Mouse (Mus musculus): ENCODE results near the gene Stat4.

Stat4 gene

DNA sequence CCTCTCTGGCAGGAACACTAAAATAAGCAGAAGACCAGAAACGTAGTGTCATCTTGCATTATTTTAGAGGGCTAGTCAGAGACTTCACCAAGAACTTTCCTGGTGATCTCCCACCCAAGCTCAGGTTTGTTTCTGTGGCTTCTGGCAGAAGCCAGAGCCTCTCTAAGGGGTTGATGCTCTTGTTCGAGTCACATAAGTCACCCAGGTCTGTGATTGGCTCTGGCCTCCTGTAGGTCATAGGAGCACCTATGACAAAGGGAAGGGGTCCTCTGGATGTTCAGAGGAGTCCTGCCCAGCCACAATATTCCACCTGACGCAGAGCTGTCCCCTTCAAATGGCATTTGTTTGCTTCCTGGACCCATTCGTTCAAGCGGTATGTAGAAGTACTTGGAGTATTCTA is at the start of gene Stat4:
Gene Stat4, plus strand, starts transcription at position 301 of the 400 bp plus-strand sequence.
- DNase-seq, result no peak

DNA sequence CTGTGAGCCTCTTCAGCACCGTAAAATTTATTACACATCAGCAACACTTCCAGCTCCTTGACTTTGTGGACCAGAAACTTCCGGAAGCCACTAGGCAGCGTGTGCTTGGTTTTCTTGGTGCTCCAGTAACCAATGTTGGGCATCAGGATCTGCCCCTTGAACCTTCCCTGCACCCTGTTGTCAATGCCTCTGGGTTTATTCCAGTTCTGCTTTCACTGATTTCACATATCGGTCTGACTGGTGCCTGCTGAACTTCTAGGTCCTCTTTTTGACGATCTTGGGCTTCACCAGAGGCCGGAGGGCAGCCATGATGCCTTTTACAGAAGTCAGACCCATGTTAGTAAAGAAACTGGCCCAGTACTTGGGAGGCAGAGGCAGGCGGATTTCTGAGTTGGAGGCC is 48.6 kb upstream of the Stat4 start:
- no peak for DNase-seq

DNA sequence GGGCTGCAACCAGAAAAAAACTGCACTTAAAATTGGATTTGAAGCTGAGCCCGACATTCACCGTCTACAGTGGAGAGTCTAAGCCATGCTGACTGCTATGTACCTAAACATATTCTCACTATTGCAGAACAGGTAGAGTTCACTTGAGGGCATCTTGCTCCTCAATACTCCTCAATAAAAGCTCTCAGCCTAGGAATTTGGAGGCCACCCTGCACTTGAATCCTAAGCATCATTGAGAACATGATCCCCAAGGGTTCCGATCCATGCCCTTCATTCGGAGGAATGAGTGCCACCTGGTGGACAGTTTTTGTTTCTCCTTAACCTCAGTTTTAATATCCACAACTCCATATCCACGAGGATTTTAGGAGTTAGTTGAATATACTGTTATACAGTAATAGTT is 42.2 kb upstream of the Stat4 start:
- peak; percentile 75 for DNase-seq

DNA sequence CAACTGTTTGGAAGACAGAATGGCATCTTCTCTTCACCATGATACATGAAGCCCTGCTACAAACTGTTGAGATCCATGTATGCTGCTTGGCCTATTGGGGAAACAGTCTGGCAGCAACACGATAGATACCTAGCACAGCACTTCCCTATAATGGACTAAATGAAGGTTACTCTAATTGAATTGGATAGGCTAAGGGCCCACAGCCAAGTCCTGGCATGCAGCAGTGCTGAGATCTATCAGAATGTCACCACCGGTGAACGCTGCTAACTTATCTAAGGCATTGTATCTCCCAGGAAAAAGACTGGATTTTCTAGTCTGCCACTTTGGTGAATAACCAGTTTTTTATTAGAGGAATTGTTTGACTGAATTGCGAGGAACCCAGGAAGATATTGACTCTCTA is 39.8 kb upstream of the Stat4 start:
- DNase-seq, result no peak

DNA sequence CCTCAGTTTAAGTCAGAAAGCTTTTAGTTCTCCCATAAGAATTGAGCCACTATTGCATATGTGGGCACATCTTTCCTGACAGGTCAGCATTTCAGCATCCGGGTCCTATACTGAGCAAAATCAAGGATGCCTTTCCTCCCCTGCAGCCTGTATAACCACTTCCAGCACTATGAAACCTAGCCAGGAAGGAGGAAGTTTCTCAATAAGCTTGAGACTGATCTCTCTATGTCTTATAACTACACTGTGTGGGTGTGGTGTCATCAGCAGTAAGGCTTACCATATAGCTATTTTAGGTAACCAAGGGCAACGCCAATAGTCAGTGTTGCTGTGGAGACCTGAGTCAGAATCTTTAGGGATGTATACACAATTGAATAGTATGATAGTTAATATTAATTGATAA is 22.3 kb upstream of the Stat4 start:
- no peak for DNase-seq

DNA sequence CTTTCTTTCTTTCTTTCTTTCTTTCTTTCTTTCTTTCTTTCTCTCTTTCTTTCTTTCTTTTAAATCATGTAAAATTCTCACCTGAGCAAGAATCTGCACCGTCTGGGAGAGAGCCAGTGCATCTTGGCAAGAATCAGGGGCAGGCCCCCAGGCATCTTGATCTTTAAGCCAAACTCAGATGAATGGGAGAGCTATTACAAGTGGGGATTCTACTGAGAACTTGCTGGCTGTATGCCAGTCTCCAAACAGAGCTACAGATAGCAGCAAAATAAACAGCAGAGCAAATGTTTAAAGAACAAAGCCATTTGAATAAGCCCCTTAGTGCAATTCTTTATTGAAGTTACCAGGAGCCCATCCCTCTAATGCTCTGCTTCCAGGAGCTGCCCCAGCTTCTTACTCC is 18.0 kb upstream of the Stat4 start:
- DNase-seq, result peak; percentile 43

DNA sequence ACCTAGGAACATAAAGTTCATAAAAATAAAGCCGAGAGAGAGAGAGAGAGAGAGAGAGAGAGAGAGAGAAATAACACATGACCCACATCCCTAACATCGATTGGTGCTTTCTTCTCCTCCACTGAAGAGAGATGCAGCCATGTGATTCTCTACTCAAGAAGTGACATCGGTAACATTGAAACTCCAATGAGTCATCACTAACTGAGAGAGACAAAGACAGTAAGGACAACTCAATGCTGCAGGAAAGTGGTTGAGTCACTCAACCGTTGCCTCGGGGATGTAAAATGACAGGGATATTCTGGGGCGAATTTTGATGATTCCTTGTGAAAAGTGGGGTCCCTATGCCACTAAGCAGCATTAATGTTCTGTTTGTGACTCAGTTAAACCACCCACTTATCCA is 16.8 kb upstream of the Stat4 start:
- no peak for DNase-seq

DNA sequence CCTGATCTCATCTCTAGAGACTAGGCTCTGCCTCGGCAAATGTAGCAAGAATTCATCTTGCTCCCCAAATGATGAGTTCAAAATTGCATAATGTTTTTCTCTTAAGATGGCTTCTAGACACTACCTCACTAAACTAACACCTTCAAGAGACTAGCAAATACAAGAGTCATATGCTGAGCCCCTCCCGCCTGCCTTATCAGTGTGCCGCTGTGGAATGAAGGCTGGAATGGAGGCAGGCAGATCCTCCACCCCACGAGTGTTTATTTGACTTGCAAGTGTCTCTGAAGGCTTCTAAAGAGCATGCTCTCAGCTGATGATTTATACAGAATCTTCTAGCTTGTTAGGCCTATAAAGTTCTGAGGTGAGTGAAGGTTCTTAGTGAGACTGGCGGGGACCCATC is 11.4 kb upstream of the Stat4 start:
- DNase-seq, result peak; percentile 25

DNA sequence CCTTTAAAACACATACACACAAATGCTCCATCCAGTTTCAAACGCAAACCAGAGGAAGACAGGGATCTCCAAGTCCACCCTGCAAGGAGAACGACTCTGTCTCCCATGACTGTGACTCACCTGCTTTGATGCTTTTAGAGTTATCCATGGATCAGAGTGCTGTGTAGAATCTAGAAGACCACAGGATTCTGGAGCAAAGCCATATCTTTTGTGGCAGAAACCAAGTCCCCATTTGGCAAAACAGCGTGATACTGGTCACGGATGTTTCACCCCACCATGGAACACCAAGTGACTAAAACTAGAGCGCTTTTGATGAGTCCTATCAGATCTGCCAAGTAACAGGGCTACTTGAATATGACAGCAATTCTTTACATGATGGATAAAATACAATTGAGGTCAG is 7.9 kb upstream of the Stat4 start:
- no peak for DNase-seq

DNA sequence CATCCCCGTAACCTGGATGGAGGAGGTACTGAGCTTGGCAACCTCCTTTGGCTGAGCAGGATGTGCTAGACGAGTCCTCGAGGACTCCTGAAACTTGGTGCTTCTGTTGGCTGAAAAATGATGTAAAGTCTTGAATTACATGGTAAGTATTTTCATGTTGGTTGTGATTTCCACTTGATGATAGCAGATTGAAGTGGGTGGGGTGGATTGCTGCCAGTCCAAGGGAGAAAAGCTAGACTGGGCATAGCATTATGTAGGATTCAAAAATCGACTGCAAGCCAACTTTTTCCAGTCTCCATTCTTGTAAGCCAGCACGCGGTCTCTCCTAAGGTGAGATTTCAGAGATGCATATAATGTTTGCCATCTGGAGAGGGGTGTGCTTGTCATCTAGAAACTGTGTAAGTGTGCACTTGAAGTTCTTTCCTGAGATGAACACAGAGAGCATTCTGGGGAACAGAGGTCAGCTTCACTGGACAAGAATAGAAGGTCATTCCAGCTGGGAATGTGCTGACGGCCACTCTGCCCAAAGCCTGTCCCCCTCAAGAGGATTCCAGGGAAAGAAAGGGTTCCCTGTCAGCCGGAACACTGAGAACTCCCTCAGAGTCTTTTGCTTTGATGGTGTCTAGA is 5.1 kb downstream of the Stat4 start:
- peak; percentile 10 for DNase-seq

DNA sequence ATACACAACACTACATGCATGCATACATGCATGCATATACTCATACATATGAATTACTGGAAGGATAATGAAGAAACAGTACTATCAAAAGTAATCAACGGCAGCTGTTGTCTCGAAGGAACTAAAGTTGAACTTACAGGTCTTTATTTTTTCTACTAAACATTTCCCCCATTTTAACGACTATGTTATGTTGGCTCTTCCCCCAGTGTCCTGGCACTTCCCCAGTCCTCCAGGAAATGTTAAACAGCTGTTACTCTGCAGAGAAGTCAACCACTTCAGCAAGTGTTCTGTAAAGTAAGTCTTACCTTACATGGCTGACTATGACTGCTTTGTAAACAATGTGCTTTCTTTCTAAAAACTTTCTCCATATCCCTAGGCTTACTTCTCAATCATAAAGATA is 9.1 kb downstream of the Stat4 start:
- no peak for DNase-seq

DNA sequence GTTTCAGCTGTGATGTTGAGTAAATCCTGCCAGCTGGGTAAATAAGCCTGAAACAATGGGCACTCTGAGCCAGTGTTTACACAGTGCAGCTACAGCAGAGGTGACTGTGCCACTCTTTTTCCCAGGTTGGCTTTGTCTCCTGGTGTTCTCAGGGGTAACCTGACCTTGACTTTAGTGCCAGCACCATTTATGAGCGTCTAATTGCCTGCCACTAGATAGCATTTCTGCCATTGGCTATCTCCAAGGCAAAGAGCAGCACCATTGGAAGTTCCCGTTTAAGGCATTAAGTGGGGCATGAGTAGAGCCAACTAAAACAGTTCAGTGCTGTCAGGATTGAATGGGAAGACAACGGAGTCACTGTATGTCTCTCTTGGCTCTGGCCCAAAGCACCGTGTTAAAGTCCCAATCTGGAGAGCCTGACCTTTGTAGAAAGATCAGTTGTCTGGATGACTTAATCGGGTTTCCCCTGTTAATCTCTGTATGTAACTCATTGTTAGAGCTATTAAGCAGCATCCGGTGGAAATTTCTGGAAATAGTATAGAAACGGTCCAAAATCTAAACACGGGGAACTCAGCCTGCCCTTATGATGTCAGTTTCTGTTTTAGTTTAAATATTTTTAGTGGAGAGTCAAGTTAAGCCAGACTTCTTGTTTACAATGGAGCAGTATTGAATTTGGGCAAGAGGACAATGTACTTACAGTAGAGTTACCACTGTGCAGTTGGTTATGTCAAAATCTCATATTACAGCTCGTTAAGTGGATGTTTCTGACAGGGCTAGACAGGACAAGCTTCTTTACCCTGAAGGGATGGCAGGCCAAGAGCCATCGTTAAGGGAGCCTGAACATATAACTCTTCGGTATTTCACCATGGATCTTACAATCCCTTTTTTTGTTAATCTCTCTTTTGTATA is 10.1 kb downstream of the Stat4 start:
- peak; percentile 20 for DNase-seq

DNA sequence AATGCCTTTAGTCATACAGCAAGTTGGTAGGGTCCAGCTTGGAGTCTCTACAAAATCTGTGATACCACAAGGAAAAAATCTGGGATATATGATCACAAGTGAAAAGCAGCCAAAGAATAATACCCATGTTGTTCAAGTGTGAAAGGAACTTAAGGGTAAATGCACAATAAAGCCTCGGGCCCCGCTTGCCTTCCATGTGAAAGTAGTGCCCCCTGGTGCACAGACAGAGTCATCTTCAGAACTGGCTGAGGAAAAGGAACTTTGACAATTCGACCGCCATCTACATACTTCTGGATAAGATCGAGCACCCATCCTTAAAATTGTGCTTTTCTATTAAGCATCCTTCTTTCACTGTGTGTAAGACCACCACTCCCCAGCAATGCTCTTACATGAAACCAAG is 11.6 kb downstream of the Stat4 start:
- peak; percentile 73 for DNase-seq

DNA sequence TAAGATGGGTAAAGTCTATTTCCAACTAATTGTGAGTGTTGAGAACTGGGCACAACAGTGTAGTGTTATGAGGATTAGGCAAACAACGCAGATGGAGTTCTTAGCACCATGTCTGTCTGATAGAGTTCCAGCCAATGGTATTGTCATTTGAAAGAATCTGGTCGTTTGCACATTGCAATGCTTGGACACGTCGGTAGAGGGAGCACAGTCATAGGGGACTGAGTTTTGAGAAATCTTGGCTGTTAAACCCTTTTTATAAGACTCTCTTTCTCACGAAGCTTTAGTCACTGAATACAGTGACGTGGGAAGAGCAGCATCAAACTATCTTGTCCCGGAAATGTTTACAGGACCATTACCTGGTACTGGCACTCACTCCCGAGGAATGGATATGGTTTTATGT is 17.1 kb downstream of the Stat4 start:
- DNase-seq, result peak; percentile 87

DNA sequence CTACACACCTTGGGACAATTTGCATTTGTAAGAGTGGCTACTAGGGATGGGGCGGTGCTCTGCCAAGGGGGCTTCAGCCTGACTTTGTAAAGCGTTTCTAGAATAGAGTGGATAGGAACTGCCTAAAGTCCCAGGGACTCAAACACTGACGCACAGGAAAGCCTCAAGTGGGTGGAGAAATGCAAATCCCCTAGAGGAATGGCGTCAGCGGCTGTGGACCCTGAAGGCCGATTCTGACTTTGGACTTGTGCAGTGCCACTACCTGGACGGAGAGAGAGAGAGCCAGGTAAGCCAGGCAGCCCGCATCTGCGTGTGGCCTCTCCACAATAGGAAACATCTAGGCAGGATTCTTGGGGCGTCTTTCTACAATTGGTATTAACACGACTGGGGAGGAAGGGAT is 21.5 kb downstream of the Stat4 start:
- DNase-seq, result peak; percentile 7

DNA sequence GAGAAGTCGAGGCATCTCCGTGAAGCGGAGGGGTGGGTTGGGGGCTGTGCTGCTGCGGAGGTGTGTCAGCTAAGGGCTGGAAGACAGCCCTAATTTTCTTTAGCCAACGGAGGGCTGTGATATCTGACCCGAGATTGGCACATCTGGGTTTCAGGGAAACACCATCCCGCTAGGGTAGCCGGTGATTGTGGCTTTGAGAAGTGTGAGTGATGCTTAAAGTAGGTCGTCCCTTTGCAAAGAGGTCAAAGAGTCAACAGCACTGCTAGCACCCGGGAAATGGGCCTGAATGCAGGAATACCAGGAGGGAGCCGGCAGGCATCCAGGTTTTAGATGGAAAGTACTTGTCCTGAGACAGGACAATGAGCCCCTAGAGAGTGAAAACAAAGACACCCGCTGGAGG is 22.0 kb downstream of the Stat4 start:
- no peak for DNase-seq

DNA sequence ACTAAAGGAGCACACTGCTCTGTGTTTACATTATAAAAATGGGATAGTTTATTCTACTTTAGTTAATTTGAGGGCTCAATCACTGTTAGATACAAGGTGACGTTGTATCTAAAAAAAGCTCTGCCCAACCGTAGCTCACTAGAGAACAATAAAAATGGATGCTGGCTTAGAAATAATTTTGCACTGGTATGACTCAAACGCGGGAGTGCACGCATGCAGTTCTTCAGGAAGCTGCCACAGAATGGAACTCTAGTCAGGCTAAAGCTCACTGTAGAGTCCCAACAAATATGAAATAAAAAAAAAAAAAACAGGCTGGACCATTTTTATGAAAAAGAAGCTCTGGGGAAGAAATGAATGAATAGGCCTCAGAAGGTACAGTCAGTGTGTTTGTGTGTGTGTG is 23.8 kb downstream of the Stat4 start:
- no peak for DNase-seq

DNA sequence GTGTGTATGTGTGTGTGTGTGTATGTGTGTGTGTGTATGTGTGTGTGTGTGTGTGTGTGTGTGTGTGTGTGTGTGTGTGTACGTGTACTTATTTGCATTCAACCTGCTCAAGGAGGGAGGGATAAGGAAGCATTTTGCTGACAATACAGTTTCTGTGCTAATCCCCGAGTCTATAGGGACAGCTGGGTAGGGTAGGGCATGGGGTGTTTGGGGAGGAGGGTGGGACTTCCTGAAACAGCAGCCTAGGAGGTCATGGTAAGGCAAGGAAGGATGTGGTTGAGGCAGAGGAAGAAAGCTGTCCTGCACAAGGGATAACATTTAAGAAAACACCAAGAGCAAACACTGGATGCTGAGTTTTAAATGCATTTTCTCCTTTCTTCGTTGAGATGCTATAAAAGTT is 24.3 kb downstream of the Stat4 start:
- no peak for DNase-seq

DNA sequence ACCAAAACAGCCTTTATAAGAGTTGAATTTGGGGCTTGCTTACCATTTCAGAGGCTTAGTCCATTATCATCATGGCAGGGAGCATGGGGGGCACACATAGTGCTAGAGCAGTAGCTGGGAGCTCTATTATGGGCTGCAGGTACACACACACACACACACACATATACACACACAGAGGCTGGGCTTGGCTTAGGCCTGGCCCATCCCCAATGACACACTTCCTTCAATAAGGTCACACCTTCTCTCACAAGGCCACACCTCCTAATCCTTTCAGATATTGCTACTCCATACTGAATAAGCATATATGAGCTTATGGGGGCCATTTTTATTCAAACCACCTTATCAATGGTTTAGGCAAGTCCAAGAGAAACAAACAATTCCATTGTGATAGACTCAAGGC is 25.3 kb downstream of the Stat4 start:
- no peak for DNase-seq

DNA sequence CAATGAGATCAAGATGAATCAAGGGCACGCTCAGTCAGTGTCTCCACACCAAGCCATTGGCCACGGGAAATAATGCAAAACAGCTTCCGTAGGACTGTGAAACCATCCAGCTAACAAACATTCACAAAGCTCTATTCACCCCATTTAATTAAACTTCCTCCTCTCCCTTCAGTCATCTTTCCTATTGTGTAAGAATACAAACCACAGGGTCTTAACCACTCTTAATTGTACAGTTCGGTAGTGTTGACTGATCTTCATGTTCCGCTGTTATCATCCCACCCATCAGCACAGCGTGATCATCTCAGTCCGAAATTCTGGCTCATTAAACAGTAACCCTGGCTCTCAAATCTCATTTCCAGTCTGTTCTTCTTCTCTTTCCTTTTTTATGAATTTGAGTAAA is 25.8 kb downstream of the Stat4 start:
- DNase-seq, result no peak

DNA sequence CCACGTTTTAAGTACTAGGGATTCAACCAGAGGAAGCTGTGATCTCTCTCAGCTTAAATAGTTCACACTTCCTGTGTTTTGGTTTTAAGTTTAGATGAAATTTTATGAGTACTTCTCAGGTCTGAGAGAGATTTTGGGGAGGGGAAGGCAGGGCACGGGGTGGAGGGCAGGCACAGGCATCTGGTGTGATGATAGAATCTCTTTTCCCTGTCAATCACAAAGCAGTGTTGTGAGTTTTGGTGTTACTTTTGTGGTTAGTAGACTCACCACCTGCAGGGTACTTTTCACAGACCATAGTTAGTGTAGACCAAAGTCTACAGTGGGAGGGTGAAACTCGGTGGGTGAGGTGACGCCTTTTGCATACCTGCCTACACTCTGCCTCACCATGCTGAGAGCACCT is 32.7 kb downstream of the Stat4 start:
- DNase-seq, result no peak

DNA sequence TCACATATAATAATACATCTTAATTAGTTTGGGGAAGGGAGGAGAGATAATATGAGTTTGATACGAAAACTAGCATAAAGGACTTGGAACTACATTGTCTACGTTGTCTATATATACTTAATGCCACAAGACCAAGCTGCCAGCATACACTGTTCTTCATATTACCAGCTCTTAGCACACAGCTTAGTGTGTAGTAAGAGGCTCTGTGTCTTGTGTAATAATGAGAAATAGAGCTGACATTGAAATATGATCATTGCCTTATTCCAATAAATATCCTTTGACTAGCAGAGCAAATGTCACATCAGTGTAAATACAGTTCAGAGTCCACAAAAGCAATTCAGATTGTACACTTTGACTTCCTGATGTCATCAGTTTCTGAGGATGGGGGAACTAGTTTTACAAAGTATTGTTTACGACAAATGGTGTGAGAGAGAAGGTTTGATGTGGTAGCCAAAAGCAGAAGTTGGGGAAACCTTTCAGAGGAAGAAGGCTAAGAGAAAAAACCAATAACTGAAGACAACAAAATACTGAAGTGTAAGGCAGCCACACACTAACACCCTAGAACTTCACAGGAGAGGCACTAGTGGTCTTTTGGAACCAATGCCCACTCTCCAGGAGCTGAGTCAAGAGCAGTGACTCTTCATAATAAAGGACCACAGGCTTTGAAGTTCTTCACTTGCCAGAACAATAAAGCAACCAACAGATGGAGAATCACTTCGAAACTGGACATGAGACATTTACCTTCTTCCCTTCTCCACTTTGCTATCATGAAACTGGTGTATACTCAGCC is 35.2 kb downstream of the Stat4 start:
- DNase-seq, result no peak

DNA sequence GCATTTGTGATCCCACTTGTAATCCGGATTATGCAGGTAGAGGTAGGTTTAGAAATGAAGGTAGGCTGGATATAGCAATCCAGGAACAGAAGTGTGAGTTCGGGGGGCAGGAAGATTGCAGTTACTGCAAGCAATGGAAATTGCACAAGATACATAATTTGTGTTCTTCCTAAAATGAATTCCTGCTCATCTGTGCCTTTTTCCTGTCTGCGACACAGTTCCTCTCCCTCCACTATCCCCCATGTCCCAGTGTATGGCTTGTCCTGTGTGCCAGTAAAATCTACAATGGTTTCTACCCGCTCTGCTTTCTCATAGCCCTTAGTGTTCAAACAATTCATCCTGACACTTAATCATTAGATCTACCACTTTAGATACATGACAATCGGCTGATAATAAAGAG is 41.7 kb downstream of the Stat4 start:
- no peak for DNase-seq
